Mouse (Mus musculus) left cerebral cortex, postnatal 14 days (tissue): ENCODE measurements around the gene Cd209g. TPM values are rescaled to one million over a fixed set of nuclear protein-coding genes. Genes with fewer than 3 reads are reported as not detected.

ENCODE experiments used
- total RNA-seq, 2 experiments: library from RNA; stranded (reverse); gene quantifications; 2 replicates each; pipeline ENCODE4 v1.2.3; 2021

The Cd209g gene
- total RNA-seq, 2 experiments from 2014 or later, result not detected

Other genes with a start within 250 kb of the Cd209g start
- gene Cd209b, start 207.3 kb upstream of the Cd209g start, total RNA-seq, result under 1 TPM; 0.24 to 0.74 TPM
- gene Cd209c, start 179.4 kb upstream of the Cd209g start, total RNA-seq, result under 1 TPM in 1 of 2 experiments, not detected in 1; 0.31 TPM
- gene Cd209f, start 28.3 kb upstream of the Cd209g start, total RNA-seq, result under 1 TPM; 0.35 to 0.53 TPM
- gene Evi5l, start 32.5 kb downstream of the Cd209g start, total RNA-seq, result 100 to 1,000 TPM; 111 to 115 TPM
- 10 to 100 TPM; 42.8 to 47.5 TPM for gene Prr36, start 83.4 kb downstream of the Cd209g start, total RNA-seq
- gene Lrrc8e, start 92.7 kb downstream of the Cd209g start, total RNA-seq, result not detected
- 10 to 100 TPM; 80.8 to 82.5 TPM for gene Map2k7, start 104.6 kb downstream of the Cd209g start, total RNA-seq
- not detected for gene Gm49320, start 104.8 kb downstream of the Cd209g start, total RNA-seq
- 1 to 10 TPM; 5.6 to 9.0 TPM for gene Tgfbr3l, start 114.1 kb downstream of the Cd209g start, total RNA-seq
- 10 to 100 TPM; 28.8 to 31.1 TPM for gene Snapc2, start 119.0 kb downstream of the Cd209g start, total RNA-seq
- gene Ctxn1, start 125.2 kb downstream of the Cd209g start, total RNA-seq, result 100 to 1,000 TPM; 590 to 595 TPM
- 10 to 100 TPM; 59.4 to 65.0 TPM for gene Timm44, start 141.8 kb downstream of the Cd209g start, total RNA-seq
- 10 to 100 TPM; 20.9 to 26.6 TPM for gene Ccl25, start 191.1 kb downstream of the Cd209g start, total RNA-seq
- gene Elavl1, start 191.3 kb downstream of the Cd209g start, total RNA-seq, result 10 to 100 TPM; 72.2 to 72.5 TPM